Mouse (Mus musculus) kidney, embryonic 14.5 days (tissue): ENCODE results near the gene Ccl9. TPM values are rescaled to one million over a fixed set of nuclear protein-coding genes. Genes with fewer than 3 reads are reported as not detected.

Experiments used
- ATAC-seq: fragments of 200-750 bp; cut with Nextera tagmentation; 2 replicates; pipeline ENCODE4 v1.8.0; 2017; ENCODE audit warnings: moderate number of reproducible peaks, mild to moderate bottlenecking, moderate TSS enrichment, moderate library complexity; ENCODE audit not compliant: low FRiP score, low TSS enrichment
- H3K27ac ChIP-seq: fragments of 300-500 bp; sonication (generic); 2 replicates; pipeline ENCODE4 v1.5.1; 2014; ENCODE audit warnings: low read depth, mild to moderate bottlenecking, low read length, moderate library complexity, mixed read lengths
- H3K27me3 ChIP-seq: fragments of 300-500 bp; sonication (generic); 2 replicates; pipeline ENCODE4 v1.6.1; 2014; ENCODE audit warnings: mild to moderate bottlenecking, low read length; ENCODE audit not compliant: control insufficient read depth, insufficient read depth
- H3K36me3 ChIP-seq: fragments of 300-500 bp; sonication (generic); 2 replicates; pipeline ENCODE4 v1.6.1; 2014; ENCODE audit warnings: low read length, mixed read lengths; ENCODE audit not compliant: control insufficient read depth, insufficient read depth
- H3K4me1 ChIP-seq: fragments of 300-500 bp; sonication (generic); 2 replicates; pipeline ENCODE4 v1.6.1; 2014; ENCODE audit warnings: low read length, mixed read lengths; ENCODE audit not compliant: control insufficient read depth, insufficient read depth
- H3K4me2 ChIP-seq: fragments of 300-500 bp; sonication (generic); replicated peaks from 2 replicates; pipeline ENCODE4 v1.6.1; 2014; ENCODE audit warnings: low read depth, mild to moderate bottlenecking, low read length
- H3K4me3 ChIP-seq: fragments of 300-500 bp; sonication (generic); 2 replicates; pipeline ENCODE4 v1.5.1; 2014; ENCODE audit warnings: mild to moderate bottlenecking, low read length
- H3K9ac ChIP-seq: fragments of 300-500 bp; sonication (generic); 2 replicates; pipeline ENCODE4 v1.6.1; 2014; ENCODE audit warnings: low read depth, mild to moderate bottlenecking, low read length, moderate library complexity
- H3K9me3 ChIP-seq: fragments of 300-500 bp; sonication (generic); 2 replicates; pipeline ENCODE4 v1.6.1; 2016; ENCODE audit warnings: low read length; ENCODE audit not compliant: control insufficient read depth
- WGBS: fragments of 180-500 bp; shearing (Covaris S2); extraction: QIAGEN DNeasy Blood & Tissue Kit; methylation state at CpG from one replicate; pipeline ENCODE4 v1.1.7; 2014; 5-methylcytosine and 5-hydroxymethylcytosine counted together
- polyA plus RNA-seq: library from polyadenylated mRNA; unstranded; fragments of >200 nt; fragmentation: Nextera tagmentation; extraction: Ambion mirVana; gene quantifications from 2 replicates; pipeline ENCODE4 v1.2.1, GENCODE M21; 2014

Ccl9 gene
- polyA plus RNA-seq, 1 experiment from 2014 or later: 3.1 TPM

DNA sequence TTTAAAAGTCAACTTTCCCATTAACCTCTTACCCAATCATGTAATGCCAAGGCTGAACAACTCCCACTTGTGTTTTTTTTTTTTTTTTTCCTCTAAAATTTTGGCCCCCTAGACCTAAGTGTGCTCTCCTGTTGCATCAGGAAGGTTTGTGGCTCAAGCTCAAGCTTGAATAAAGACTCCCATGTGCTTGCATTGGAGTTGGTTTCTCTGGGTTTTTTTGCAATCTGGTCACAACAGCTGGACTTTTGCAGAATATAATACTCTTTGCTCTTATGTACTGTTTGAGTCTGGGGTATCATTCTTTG is 5.0 kb upstream of the Ccl9 start:
- Histone ChIP-seq H3K27ac (no peak overlapping the region), H3K4me3 (no peak overlapping the region), H3K27me3 (no peaks in the 10 kb centered on the region)

DNA sequence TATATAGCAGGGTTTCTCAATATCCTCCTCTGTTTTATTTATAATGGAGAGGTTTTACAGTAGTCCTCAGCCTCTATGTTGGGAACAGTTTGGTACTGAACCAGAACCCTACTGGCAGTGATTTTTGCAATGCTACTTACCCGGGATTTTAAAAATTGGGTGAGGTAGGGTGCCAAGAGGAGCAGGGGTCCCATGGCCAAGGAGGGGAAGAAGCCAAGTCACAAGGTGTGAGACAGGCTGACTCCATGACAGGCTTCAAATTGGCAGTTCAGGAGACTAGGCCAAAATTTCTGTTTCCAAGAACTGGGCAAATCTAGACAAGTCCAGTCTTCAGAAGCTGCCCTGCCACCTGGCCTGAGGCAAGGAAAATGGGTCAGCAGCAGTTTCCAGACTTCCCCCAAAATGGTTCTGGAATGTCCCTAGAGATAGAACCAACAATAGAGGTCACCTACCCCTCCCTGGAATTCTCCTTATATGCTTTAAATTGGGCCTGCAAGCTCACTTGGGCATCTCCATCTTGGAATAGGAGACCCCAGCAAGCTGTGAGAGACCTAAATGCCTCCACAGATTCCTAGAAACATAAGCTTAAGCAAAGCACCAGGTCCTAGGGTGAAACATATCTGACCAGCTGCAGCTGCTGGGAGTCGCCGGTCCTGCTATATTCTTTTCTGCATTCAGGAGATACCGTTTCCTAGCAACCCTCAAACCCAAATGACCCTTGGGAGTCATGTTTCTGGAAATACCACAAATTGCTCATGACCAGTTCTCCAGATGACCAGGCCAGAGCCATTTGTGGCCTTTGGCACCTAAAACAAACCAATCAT is 4.4 kb upstream of the Ccl9 start:
- no peaks in the 10 kb centered on the region for H3K27me3 ChIP-seq
- no peaks in the 10 kb centered on the region for H3K9me3 ChIP-seq
- no peak overlapping the region for H3K9ac ChIP-seq
- no peak for ATAC-seq
- WGBS: 35% methylated on average over 4 of the region's 4 CpGs
- no peaks in the 10 kb centered on the region for H3K36me3 ChIP-seq
- no peak overlapping the region for H3K4me2 ChIP-seq
- peaks cover 7% of the 10 kb centered on the region; the same call in 1 of the 2 replicates for H3K4me1 ChIP-seq
- no peak overlapping the region for H3K4me3 ChIP-seq
- no peak overlapping the region for H3K27ac ChIP-seq

More for the DNA sequence above, 5.0 kb upstream of the Ccl9 start:
- Histone ChIP-seq H3K9me3 (no peaks in the 10 kb centered on the region), H3K36me3 (no peaks in the 10 kb centered on the region), H3K4me1 (peaks cover 7% of the 10 kb centered on the region; the same call in 1 of the 2 replicates), H3K9ac (no peak overlapping the region), H3K4me2 (no peak overlapping the region)
- ATAC-seq: no peak

DNA sequence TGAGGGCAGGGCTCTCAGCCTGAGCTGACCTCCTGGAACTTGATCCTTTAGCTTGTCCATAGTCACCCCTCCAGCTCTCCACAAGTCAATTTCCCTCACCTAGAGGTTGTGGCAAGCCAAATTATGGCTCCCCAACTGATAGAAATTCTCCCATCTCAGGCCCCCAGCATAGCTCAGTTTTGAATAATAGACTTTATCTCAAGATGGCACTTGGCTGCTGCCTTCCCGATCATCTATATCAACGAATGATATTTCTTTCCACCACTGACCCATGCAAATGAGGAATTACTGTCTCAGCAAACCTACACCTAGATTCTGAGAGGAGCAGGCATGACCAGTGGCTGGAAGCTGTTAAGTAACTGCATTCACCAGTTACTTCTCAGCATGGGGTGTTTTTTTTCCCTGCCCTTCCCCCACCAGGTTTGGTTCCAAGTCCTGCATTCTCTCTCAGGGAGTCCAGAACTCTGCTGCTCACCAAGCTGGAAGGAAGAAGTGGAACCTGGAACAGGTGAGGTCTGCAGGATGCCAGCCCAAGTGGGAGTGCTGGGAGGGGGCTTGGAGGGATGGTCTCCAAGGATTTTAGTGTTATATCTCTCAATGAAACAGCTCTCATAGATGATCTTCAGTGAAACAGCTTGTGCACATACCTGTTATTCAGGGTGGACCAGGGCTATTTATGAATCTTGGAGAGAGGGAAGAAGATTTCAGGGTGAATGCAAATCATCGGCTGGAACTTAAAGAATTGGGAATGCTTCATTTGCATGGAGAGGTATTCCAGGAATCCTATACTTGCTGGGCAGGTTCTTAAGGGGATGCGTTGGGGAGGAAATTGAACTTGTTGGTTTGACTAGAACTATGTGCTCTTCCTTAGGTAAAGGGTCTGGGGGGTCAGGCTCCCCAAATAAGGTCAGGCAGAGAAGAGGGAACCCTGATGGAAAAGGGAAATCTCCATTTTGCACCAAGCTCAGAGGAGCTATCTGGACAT is 3.5 kb upstream of the Ccl9 start:
- H3K4me2 ChIP-seq: no peak overlapping the region
- no peaks in the 10 kb centered on the region for H3K9me3 ChIP-seq
- H3K27ac ChIP-seq: no peak overlapping the region
- H3K4me3 ChIP-seq: no peak overlapping the region
- no peaks in the 10 kb centered on the region for H3K36me3 ChIP-seq
- no peak for ATAC-seq
- H3K4me1 ChIP-seq: peaks cover 7% of the 10 kb centered on the region; the same call in 1 of the 2 replicates
- no peak overlapping the region for H3K9ac ChIP-seq
- WGBS: 78% methylated on average over 4 of the region's 4 CpGs
- no peaks in the 10 kb centered on the region for H3K27me3 ChIP-seq

DNA sequence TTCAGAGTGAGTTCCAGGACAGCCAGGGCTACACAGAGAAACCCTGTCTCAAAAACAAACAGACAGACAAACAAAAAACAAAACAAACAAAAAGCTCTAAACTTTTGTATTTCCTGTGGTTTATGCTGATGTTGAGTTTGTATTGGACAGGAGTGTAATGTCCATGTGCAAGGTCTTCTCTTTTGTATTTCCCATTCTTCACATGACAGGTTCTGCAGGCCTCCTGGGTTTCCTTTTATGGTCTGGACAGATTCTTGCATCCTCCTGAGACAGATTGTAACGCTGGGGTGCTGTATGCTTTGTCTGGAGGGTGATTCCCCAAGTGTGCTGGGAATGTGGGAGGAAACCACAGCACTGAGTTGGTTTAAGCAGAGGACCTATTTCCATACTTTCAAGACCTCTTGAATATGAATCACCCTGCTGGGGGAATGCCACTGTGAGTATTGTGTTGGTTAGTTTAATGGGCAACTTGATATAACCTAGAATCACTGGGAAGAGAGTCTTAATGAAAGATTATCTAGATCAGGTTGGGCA is 2.3 kb upstream of the Ccl9 start:
- no peak overlapping the region for H3K4me2 ChIP-seq
- H3K9me3 ChIP-seq: no peaks in the 10 kb centered on the region
- ATAC-seq: no peak
- no peaks in the 10 kb centered on the region for H3K36me3 ChIP-seq
- 58% methylated on average over 1 of the region's 1 CpGs for WGBS
- no peak overlapping the region for H3K9ac ChIP-seq
- H3K27me3 ChIP-seq: no peaks in the 10 kb centered on the region
- H3K4me1 ChIP-seq: peaks cover 7% of the 10 kb centered on the region; the same call in 1 of the 2 replicates
- H3K4me3 ChIP-seq: no peak overlapping the region
- no peak overlapping the region for H3K27ac ChIP-seq

DNA sequence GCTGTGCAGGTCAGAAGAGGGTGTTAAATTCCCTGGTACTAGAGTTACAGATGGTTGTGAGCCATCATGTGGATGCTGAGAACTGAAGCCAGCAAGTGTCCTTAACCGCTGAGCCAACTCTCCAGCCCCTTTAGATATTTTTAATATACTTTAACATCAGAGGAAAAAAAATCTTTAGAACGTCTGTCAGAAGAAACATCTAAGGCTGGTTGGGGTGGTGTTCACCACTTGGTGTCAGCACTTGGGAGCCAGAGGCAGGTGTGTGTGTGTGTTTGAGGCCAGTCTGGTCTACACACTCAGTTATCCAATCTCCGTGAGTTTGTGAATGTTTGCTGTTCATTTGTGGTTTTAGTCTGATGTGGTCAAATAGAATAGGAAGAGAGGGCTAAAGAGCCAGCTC is 563 bp upstream of the Ccl9 start:
- H3K9me3 ChIP-seq: no peaks in the 10 kb centered on the region
- no peak for ATAC-seq
- H3K4me1 ChIP-seq: peaks cover 7% of the 10 kb centered on the region; the same call in 1 of the 2 replicates
- H3K4me2 ChIP-seq: no peak overlapping the region
- WGBS: 83% methylated on average over 3 of the region's 3 CpGs
- no peak overlapping the region for H3K9ac ChIP-seq
- H3K36me3 ChIP-seq: no peaks in the 10 kb centered on the region
- no peaks in the 10 kb centered on the region for H3K27me3 ChIP-seq
- H3K27ac ChIP-seq: no peak overlapping the region
- H3K4me3 ChIP-seq: no peak overlapping the region

- Histone ChIP-seq H3K9me3 (no peaks in the 10 kb centered on the region), H3K27me3 (no peaks in the 10 kb centered on the region), H3K4me3 (no peak overlapping the region), H3K4me1 (no peaks in the 10 kb centered on the region), H3K4me2 (no peak overlapping the region), H3K36me3 (no peaks in the 10 kb centered on the region), H3K9ac (no peak overlapping the region), H3K27ac (no peak overlapping the region)
- WGBS: 83% methylated on average over 4 of the region's 4 CpGs
- ATAC-seq: no peak
Observed at GRCm38 (mm10) chr11:83576927-83577555, 1.4 kb downstream of the Ccl9 start.

DNA sequence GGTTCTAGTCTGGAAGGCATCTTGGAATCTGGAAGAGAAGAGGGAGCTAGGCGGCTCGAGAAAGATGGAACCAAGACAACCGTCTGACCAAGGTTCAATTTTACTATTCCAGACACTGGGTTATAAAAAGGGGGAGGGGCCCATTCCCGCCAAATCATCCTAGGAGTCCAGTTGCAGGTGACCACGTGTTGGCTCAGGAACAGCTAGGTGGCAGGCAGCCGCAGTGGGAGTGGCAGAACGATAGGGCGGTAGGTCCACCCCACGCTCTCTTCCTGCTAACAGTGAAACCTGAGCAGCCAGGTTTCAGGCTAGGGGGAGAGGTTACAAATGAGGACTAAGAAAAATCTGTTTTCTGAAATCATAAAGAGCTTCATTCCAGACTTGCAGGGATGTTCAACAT is 5.6 kb downstream of the Ccl9 start:
- no peaks in the 10 kb centered on the region for H3K27me3 ChIP-seq
- 47% methylated on average over 9 of the region's 9 CpGs for WGBS
- no peak for ATAC-seq

DNA sequence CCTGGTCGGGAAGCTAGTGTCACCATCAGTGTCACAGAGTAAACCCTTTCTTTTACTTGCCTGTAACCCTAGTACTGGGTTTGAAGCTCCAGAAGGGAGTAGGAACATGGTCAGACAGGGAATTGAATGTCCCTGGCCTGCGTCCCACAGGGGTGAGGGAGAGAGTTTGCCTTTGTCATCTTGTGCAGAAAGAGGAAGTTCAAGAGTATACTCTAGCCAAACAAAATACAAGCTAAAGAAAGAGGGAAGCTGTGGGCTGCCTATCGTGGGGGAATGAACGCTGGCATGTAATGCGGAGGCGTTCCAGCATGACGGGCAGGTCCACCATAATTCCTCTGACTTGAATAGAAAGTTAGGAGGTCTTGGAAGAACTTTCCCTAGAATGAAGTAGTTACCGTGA is 6.2 kb downstream of the Ccl9 start:
- Histone ChIP-seq H3K36me3 (no peaks in the 10 kb centered on the region), H3K4me3 (no peak overlapping the region), H3K27me3 (no peaks in the 10 kb centered on the region), H3K9me3 (no peaks in the 10 kb centered on the region), H3K4me2 (no peak overlapping the region), H3K9ac (no peak overlapping the region), H3K27ac (no peak overlapping the region), H3K4me1 (no peaks in the 10 kb centered on the region)
- no peak for ATAC-seq
- 76% methylated on average over 8 of the region's 8 CpGs for WGBS

More for the DNA sequence above, 5.6 kb downstream of the Ccl9 start:
- no peak overlapping the region for H3K9ac ChIP-seq
- H3K36me3 ChIP-seq: no peaks in the 10 kb centered on the region
- no peak overlapping the region for H3K4me2 ChIP-seq
- no peak overlapping the region for H3K27ac ChIP-seq
- no peaks in the 10 kb centered on the region for H3K9me3 ChIP-seq
- H3K4me1 ChIP-seq: no peaks in the 10 kb centered on the region
- no peak overlapping the region for H3K4me3 ChIP-seq
